Mouse (Mus musculus): ENCODE data around the gene Rnase2a.
"Not testable (repeated sequence)": the region's sequence is repeated elsewhere in the genome, so short reads cannot be mapped to it uniquely, and the experiment has no call there.

DNA sequence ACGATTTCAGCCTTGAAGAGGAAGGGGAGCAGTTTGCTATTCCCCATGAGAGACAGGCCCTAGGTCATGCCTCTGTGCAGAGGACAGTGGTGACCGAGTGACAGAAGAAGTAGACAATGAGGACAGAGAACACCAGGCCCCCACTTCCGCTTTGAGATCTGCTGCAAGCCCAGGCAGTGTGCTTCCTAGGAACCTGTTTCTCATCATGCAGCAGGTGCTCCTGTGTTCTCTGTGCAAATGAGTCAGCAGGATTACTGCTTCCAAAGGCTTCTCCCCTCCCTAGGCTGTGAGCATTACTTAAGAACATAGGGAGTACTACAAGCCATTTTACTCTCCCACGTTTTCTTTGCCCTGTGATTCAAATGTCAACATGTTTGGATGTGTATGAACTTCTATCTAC, 26.3 kb downstream of the Rnase2a start:
- not testable (repeated sequence) for TF ChIP-seq CTCF (IDR thresholded peaks at IDR 0.05; ENCODE audit: borderline replicate concordance, insufficient read depth, low read length); POLR2A (IDR thresholded peaks at IDR 0.05; ENCODE audit: low read depth, low read length)

Data from embryonic fibroblast, embryonic 13.5 days (primary cell).